Mouse (Mus musculus) lung, postnatal 36 days (tissue): Measurements from ENCODE around the gene Scarb1.
"Not testable (repeated sequence)": the region's sequence is repeated elsewhere in the genome, so short reads cannot be mapped to it uniquely, and the experiment has no call there.

ENCODE experiments used
- DNase-seq: peaks from one replicate; pipeline ENCODE4 v3.0.0; 2022; ENCODE audit warnings: mixed read lengths

Scarb1 gene

GRCm38 (mm10) chr5:125340547-125341262 is at the start of gene Scarb1:
Gene Scarb1, minus strand, starts transcription at chr5:125341094.
- peak; percentile 95 for DNase-seq

DNA sequence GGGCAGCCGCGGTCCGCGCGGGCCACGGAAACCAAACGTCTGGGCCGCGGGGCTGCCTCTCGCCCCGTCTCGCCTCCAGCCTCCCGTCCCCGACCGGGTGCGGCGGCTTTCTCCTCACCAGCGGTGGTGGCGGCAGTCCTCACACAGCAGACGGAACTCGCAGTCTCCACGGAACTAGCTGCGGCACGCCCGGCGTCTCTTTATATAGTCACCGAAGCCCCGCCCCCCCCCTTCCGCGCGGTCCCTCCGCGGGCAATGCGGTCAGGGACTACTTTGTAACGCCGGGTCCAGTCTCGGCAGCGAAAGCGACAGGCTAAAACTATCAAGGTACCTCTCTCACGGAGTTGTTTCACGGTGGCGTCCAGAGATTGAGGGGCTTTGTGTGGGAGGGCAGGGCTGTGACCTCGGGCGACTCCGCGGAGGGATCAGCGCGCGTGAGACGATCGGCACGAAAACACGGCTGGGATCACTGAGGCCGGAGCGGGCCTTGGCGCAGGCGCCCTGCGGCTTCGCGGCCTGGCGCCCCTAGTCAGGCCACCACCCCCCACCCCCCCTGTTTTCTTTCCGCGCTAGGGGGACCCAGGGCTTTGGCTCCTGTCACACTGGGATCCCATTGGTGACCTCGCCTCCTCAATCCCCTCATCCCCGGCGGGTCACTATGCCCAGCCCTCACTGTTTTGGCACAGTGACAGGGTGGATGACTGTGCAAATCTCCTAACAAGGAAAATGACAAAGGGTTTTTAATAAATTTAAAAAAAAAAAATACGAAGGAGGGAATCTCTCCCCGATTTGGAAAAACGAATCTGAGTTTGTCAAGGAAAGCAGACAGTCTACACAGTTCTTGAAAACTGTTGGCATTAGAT is 48.9 kb upstream of the Scarb1 start, which contains the start of gene Ubc:
TSS of gene Ubc (minus strand) at position 624 of the 863 bp plus-strand sequence.
- peak; percentile 97 for DNase-seq

DNA sequence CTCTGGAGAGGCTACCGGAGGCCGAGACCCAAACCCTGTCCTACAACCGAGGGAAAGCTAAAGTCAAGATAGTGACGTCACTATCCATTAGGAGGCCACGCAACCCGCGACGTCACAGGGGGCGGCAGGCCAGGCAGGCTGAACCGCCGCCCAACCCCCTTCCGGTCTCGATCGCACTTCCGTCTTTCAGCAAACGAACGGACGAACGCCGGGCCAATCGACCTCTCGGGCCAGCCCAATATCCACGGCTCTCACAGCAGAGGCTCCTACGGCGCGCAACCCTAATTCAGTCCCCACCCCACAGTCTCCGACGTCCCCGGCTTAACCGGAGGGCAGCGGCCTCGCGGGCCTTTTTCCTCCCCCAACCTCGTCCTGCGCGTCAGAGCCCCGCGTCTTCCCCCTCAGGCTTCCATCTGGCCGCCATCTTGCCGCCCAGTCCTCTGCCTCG is 48.3 kb upstream of the Scarb1 start, which contains the start of gene Gm10382:
TSS of gene Gm10382 (plus strand) at position 192 of the 448 bp plus-strand sequence.
- DNase-seq: peak; percentile 95

DNA sequence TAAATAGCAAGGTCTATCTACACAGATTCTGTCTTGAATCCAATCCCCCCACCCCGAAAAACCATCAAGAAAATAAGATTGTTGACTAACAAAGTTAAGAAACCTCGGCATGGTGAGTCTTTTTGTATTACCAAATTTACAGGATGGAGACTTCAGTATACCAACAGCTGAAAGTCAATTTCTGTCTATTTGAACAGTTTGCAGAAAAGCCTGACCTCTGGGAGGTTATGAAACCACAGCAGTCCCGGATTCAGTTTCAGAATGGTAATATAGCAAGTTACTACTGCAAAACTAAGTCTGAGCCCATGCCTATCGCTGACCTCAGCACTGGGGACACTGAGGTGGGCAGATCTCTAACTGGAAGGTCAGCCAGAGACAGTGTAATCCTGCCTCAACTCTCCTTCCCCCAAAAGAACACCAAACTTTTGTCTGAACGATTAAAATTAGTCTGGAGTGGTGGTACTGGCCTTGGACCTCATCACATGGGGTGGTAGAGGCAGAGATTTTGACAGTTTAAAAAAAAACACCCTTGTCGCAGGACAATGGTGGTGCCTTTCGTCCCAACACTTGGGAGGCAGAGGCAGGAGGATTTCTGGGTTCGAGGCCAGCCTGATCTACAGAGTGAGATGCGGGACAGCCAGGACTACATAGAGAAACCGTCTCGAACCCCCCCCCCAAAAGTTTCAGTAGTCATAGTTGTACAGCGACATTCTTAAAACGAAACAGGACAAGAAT is 47.6 kb upstream of the Scarb1 start:
- DNase-seq: no peak

DNA sequence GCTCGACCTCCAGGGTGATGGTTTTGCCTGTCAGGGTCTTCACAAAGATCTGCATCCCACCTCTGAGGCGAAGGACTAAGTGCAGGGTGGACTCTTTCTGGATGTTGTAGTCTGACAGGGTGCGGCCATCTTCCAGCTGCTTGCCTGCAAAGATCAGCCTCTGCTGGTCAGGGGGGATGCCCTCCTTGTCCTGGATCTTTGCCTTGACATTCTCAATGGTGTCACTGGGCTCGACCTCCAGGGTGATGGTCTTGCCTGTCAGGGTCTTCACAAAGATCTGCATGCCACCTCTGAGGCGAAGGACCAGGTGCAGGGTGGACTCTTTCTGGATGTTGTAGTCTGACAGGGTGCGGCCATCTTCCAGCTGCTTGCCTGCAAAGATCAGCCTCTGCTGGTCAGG is 46.4 kb upstream of the Scarb1 start:
- not testable (repeated sequence) for DNase-seq

GRCm38 (mm10) chr5:125385215-125385940 is 44.5 kb upstream of the Scarb1 start:
- DNase-seq: no peak

DNA sequence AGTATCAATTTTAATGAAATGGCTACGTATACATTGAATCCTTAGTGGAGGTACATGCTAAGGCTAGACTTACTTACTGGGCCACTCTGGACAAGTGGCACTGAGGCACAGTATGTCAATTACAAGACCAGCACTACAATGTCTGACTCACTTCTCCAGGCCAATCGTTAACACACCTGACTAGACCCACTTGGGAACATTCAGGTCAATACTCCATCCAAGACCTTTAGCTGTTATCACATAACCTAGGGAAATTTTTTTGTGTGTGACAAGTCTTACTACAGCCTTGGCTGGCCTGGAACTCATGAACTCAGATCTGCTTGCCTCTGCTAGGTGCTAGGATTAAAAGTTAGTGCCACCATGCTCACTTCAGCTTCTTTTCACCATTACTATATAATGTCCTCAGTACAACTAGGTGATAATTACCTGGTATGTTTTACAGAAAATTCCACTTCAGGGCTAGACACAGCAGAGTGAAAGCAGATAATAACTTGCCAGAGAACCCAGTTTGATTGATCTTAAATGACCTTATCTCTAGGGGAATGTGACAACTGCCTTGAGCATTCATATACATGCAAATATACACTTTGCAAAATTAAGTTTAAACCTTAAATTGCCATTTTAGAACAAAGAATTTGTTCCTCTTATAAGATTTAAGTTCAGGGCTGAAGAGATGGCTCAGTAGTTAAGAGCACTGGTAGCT is 43.8 kb upstream of the Scarb1 start:
- DNase-seq: no peak

GRCm38 (mm10) chr5:125383637-125384420 is 42.9 kb upstream of the Scarb1 start:
- DNase-seq: no peak

DNA sequence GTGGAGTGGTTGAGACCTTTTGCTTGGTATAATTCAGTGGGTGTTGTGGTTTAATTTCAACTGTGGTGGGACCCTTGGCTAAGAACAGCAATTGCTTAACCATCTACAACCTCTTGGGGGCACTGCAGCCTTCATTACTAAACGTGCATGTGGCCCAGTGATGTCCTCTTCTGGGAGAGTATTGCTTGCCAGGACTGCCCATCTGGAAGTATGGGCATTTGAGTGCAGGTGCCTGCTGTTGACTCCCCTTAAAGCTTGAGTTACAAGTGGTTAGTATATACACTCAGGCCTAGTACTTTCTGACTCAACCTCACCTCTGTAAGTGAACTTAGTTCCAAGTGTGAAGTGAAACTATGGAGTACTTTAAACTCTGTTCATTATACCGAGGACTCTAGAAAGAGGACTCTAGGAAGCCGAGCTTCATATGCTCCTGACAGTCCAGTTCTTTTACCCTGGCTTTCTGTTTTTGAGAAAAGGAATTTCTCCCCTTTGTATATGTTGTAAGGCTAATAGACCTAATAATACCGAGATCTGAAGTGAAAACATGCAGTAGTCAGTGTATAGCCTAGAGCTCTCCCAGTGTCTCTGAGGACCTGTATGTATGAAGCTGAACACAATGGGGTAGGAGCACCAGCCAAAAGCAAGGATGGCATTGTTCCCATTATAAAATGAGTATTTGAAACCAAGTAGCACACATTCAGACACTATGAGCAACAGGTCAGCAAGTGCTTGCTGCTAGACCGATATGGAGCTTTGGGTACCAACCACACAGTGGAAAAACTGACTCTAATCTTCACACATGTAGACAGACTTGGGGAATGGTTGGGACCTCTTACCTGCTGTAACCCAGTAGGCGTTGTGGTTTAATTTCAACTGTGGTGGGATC is 42.0 kb upstream of the Scarb1 start:
- DNase-seq: peak; percentile 79

DNA sequence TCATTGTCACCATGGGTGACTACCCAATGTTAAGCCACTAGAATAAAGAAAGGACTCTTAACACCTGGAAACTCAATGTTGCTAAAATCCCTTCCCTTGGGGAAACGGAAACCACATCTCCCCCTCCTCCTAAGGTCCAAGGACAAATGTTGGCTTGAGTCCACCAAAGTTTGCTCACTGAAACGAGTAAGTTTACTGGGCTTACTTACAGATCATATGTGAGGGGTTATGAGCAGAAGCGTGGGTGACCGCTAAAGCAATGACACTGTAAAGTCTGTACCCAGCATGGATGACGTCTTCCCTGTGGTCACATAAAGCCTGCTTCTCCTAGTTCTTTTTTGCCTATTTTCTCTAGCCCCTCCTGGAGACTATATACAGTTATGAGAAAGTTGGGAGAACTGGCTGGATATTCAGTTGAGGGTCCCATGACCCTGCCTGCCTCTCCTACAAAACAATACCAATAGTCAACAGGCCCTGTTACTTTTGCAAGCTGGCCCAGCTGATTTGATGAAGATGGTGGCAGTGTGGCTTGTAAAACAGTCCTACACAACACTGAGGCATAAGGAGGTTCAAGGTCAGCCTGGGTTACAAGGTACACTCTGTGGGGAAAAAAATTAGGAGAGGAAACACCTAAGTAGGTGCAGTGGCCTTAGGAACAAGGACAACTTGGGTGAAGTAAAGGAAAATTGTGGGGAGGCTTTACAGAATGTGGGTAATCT is 41.2 kb upstream of the Scarb1 start:
- no peak for DNase-seq

- DNase-seq: no peak
Measured at GRCm38 (mm10) chr5:125378919-125379318, 38.0 kb upstream of the Scarb1 start.

DNA sequence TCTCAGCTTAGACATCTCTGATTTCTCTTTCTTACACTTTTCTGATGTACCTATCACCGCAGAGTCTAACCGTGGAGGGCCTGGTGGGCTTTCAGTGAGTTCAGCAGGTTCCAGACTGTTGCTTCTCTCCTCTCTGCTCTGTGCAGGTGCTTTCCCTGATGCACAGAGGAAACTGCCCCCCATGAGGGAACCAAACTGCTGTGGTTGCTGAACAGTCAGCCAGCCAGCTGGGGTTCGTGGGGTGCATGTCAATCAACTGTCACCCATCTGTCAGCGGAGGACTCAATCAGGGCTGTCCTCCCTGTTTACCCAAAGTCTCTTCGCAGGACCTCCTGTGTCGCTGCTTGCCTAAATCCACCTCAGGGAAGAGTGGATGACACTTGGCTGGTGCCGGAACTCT is 36.3 kb upstream of the Scarb1 start:
- no peak for DNase-seq

GRCm38 (mm10) chr5:125375871-125376270 is 35.0 kb upstream of the Scarb1 start:
- no peak for DNase-seq

GRCm38 (mm10) chr5:125372027-125372426 is 31.1 kb upstream of the Scarb1 start:
- DNase-seq: no peak

GRCm38 (mm10) chr5:125370950-125371693 is 30.2 kb upstream of the Scarb1 start:
- DNase-seq: no peak

- peak; percentile 89 for DNase-seq
Measured at GRCm38 (mm10) chr5:125368568-125368967, 27.7 kb upstream of the Scarb1 start.

- no peak for DNase-seq
Measured at GRCm38 (mm10) chr5:125368156-125368555, 27.3 kb upstream of the Scarb1 start.

- DNase-seq: no peak
Measured at GRCm38 (mm10) chr5:125364851-125365429, 24.0 kb upstream of the Scarb1 start.
